30 mouse cellular contexts compared by ENCODE assay signal in the genomic region with DNA sequence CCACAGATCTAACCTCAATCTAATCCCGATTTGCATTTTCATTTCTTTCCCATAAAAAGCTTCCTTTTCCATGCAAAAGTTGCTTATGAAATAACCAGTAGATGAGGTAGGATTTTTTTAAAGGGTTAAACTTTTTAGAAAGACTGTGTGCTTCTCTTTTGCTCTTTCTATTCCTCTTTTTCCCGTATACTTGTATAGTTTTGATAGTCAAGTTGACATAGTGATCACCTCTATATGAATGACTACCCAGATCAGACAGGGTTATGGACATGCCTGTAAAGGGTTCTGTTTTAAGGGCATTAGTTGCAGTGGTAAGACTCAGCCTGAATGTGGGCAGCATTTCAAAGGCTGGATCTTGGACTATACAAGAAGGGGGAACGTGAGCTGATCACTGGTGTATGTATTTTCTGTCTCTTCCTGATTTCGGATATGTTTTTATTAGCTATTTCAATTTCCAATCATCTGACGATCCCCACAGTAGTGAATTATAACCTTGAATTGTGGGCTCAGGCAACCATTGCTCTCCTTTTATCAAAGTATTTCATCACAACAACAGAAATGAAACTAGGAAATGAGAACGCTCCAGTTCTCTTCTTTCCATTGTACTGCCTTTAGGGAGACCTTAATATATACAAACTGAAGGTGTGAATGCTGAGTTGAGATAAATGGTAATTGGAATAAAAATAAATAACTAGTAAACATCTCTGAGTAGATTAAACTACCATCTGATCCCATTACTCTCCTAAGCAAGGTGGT. TPM values are rescaled to one million over a fixed set of nuclear protein-coding genes. Genes with fewer than 3 reads are reported as not detected.
"Had no signal": no experiment of that assay in that cellular context is flagged by ENCODE, and none has a peak within 500 bp of the region (broad histone marks: within the 10 kb centered on the region; RNA-seq: fewer than 3 reads in every experiment).

No protein-coding gene starts in this region.

- H3K4me1 ChIP-seq: embryonic facial prominence, embryonic 10.5 days; embryonic facial prominence, embryonic 12.5 days; embryonic facial prominence, embryonic 13.5 days; embryonic facial prominence, embryonic 15.5 days; forebrain, embryonic 10.5 days; forebrain, embryonic 12.5 days; forebrain, embryonic 13.5 days; forebrain, embryonic 15.5 days had no signal

- ATAC-seq: forebrain, embryonic 13.5 days; forebrain, embryonic 14.5 days; forebrain, embryonic 15.5 days; forebrain, embryonic 16.5 days; forebrain, postnatal 0 days had no signal

- H3K4me3 ChIP-seq: embryonic facial prominence, embryonic 10.5 days; embryonic facial prominence, embryonic 12.5 days; embryonic facial prominence, embryonic 13.5 days; embryonic facial prominence, embryonic 15.5 days; erythroblast, embryonic 14.5 days; forebrain, embryonic 10.5 days; forebrain, embryonic 12.5 days; forebrain, embryonic 13.5 days; forebrain, embryonic 15.5 days; gastrocnemius, adult 2 months; heart, adult 2 months had no signal

- H3K27ac ChIP-seq: embryonic facial prominence, embryonic 10.5 days; embryonic facial prominence, embryonic 12.5 days; embryonic facial prominence, embryonic 13.5 days; embryonic facial prominence, embryonic 15.5 days; forebrain, embryonic 10.5 days; forebrain, embryonic 12.5 days; forebrain, embryonic 13.5 days; forebrain, embryonic 15.5 days; gastrocnemius, adult 2 months; heart, adult 2 months had no signal

- DNase-seq: cerebellum, adult 18-20 months; cerebellum, adult 2 months; cerebellum, adult 8-10 months; cerebellum, adult 9-10 months; cerebellum, adult 9-11 months; cerebellum, postnatal 10 days; cerebellum, postnatal 14 days; cerebellum, postnatal 36 days; embryo, embryonic 11 days; forebrain, postnatal 0 days; gastrocnemius, adult 2 months; gastrocnemius, postnatal 10 days; gastrocnemius, postnatal 14 days; gastrocnemius, postnatal 25 days; gastrocnemius, postnatal 36 days; heart, adult 11 months; heart, adult 18-20 months; heart, adult 2 months had no signal

- H3K4me2 ChIP-seq: embryonic facial prominence, embryonic 12.5 days; embryonic facial prominence, embryonic 13.5 days; embryonic facial prominence, embryonic 15.5 days; forebrain, embryonic 12.5 days; forebrain, embryonic 13.5 days; forebrain, embryonic 15.5 days had no signal

- H3K9ac ChIP-seq: embryonic facial prominence, embryonic 12.5 days; embryonic facial prominence, embryonic 13.5 days; embryonic facial prominence, embryonic 15.5 days; forebrain, embryonic 12.5 days; forebrain, embryonic 13.5 days; forebrain, embryonic 15.5 days; forebrain, postnatal 0 days had no signal

- H3K9me3 ChIP-seq: embryonic facial prominence, embryonic 10.5 days; embryonic facial prominence, embryonic 12.5 days; embryonic facial prominence, embryonic 13.5 days; embryonic facial prominence, embryonic 15.5 days; forebrain, embryonic 10.5 days; forebrain, embryonic 12.5 days; forebrain, embryonic 13.5 days; forebrain, embryonic 15.5 days had no signal

- H3K27me3 ChIP-seq: embryonic facial prominence, embryonic 12.5 days; embryonic facial prominence, embryonic 13.5 days; embryonic facial prominence, embryonic 15.5 days; forebrain, embryonic 12.5 days; forebrain, embryonic 13.5 days; forebrain, embryonic 15.5 days had no signal

- H3K36me3 ChIP-seq: embryonic facial prominence, embryonic 10.5 days; embryonic facial prominence, embryonic 12.5 days; embryonic facial prominence, embryonic 13.5 days; embryonic facial prominence, embryonic 15.5 days; forebrain, embryonic 10.5 days; forebrain, embryonic 12.5 days; forebrain, embryonic 15.5 days had no signal

RNA-seq across cellular contexts. Expression of gene Tfec, which starts 35.3 kb away (rescaled TPM):
- total RNA-seq: gastrocnemius, adult 18-20 months; gastrocnemius, adult 2 months; gastrocnemius, postnatal 36 days had no signal
- polyA plus RNA-seq: cerebellum, adult 2 months; erythroblast, embryonic 14.5 days had no signal
